Mouse (Mus musculus) gastrocnemius, postnatal 14 days (tissue): ENCODE results near the gene Cmah. TPM values are rescaled to one million over a fixed set of nuclear protein-coding genes. Genes with fewer than 3 reads are reported as not detected.

ENCODE experiments used
- DNase-seq: peaks from one replicate; pipeline ENCODE4 v3.0.0; 2021; ENCODE audit warnings: mixed read lengths
- intact Hi-C: fragments of 180-260 bp; cut with DNase I; formaldehyde crosslinking; loops from one replicate; pipeline ENCODE4 v1.15.1; 2025; ENCODE audit warnings: low total_unique reads
- total RNA-seq, 2 experiments: library from RNA; stranded (reverse); gene quantifications; 2 replicates each; pipeline ENCODE4 v1.2.3; 2021

The Cmah gene
- total RNA-seq, 2 experiments from 2014 or later, result 1.4 to 3.0 TPM

DNA sequence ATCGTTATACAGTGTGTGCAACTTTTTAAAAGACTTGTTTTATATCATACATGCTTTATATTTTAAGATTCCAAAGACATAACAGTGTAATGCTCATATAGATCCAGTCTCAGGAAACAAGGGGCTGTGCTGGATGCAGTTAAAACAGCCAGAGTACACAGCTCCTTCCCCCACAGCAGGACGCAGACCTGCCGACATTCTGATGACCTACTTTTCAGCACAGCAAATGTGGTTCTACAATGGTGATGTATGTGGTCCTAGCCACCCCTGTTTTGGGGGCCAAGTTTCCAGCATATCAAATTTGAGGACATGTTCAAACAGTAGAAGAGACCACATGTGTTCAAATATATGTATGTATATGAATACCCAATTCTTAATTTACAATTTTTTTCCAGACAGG, 198.3 kb downstream of the Cmah start:
- intact Hi-C loops, result loop anchor here (10.0 kb wide), 1 partner anchor 89 kb away; no protein-coding TSS in a partner anchor
- DNase-seq, result no peak

DNA sequence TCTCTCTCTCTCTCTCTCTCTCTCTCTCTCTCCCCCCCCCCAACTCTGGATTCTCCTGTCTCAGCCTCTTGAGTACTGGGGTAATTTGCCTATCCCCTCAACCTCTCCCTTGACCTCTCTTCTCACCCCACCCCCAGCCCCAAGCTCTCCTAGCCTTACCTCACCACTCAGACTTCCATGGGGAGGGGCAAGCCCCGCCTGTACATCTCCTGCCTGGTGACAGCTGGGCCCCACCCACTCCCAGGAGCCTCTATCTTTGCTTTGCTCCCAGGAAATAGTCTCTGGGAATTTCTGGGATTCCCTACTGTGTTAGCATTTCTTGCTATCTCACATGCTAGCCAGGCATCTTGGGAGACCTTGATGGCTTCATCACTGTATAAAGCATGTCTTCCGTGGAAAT, 199.7 kb downstream of the Cmah start:
- intact Hi-C loops, result loop anchor here (10.0 kb wide), 1 partner anchor 88 kb away; no protein-coding TSS in a partner anchor
- DNase-seq, result no peak

Other genes with a start within 250 kb of the Cmah start
- 1 to 10 TPM; 2.9 to 3.8 TPM for gene Carmil1, start 46.6 kb upstream of the Cmah start, total RNA-seq